17 mouse cellular contexts compared by ENCODE assay signal in genomic region chr5:130239236-130239635, GRCm38 (mm10).
"Had no signal": no experiment of that assay in that cellular context is flagged by ENCODE, and none has a peak within 500 bp of the region (broad histone marks: within the 10 kb centered on the region; RNA-seq: fewer than 3 reads in every experiment).

No protein-coding gene starts in this region.

- ATAC-seq: intestine, postnatal 0 days; midbrain, embryonic 13.5 days; midbrain, embryonic 16.5 days had no signal

- H3K9me3 ChIP-seq: limb, embryonic 12.5 days; limb, embryonic 15.5 days; liver, embryonic 13.5 days; midbrain, embryonic 13.5 days; neural tube, embryonic 13.5 days; stomach, embryonic 15.5 days had no signal

- H3K27ac ChIP-seq: limb, embryonic 12.5 days; limb, embryonic 15.5 days; liver, embryonic 13.5 days; macrophage; midbrain, embryonic 13.5 days; neural tube, embryonic 13.5 days; stomach, embryonic 15.5 days had no signal

- H3K4me1 ChIP-seq: limb, embryonic 12.5 days; limb, embryonic 15.5 days; liver, embryonic 13.5 days; midbrain, embryonic 13.5 days; neural tube, embryonic 13.5 days; stomach, embryonic 15.5 days had no signal

- H3K4me3 ChIP-seq: limb, embryonic 12.5 days; limb, embryonic 15.5 days; liver, embryonic 13.5 days; midbrain, embryonic 13.5 days; myocyte; neural tube, embryonic 13.5 days; stomach, embryonic 15.5 days had no signal

- DNase-seq: left cerebral cortex, postnatal 4 days; liver, embryonic 13.5 days; lung, adult 2 months; retina, postnatal 1 day; right cerebral cortex, postnatal 25 days; spleen, adult 18-20 months; thymus, adult 18-20 months; thymus, postnatal 36 days had no signal

- H3K4me2 ChIP-seq: limb, embryonic 12.5 days; limb, embryonic 15.5 days; liver, embryonic 13.5 days; midbrain, embryonic 13.5 days; neural tube, embryonic 13.5 days; stomach, embryonic 15.5 days had no signal

- H3K27me3 ChIP-seq: limb, embryonic 12.5 days; limb, embryonic 15.5 days; liver, embryonic 13.5 days; midbrain, embryonic 13.5 days; neural tube, embryonic 13.5 days; stomach, embryonic 15.5 days had no signal

- H3K9ac ChIP-seq: limb, embryonic 12.5 days; limb, embryonic 15.5 days; liver, embryonic 13.5 days; midbrain, embryonic 13.5 days; neural tube, embryonic 13.5 days; stomach, embryonic 15.5 days had no signal
